14 mouse cellular contexts compared by ENCODE assay signal in genomic region chr9:68852201-68852600, GRCm38 (mm10).
"Had no signal": no experiment of that assay in that cellular context is flagged by ENCODE, and none has a peak within 500 bp of the region (broad histone marks: within the 10 kb centered on the region; RNA-seq: fewer than 3 reads in every experiment).

No protein-coding gene starts in this region.

- ATAC-seq: midbrain, embryonic 16.5 days had no signal

- H3K27me3 ChIP-seq: liver, embryonic 15.5 days; megakaryocyte, embryonic 14.5 days; midbrain, embryonic 12.5 days; stomach, embryonic 15.5 days had no signal

- H3K27ac ChIP-seq: left cerebral cortex, adult 2 months; limb, embryonic 10.5 days; liver, embryonic 15.5 days; macrophage; midbrain, embryonic 12.5 days; stomach, embryonic 15.5 days had no signal

- H3K4me1 ChIP-seq: liver, embryonic 15.5 days; megakaryocyte, embryonic 14.5 days; stomach, embryonic 15.5 days had no signal

- H3K36me3 ChIP-seq: limb, embryonic 10.5 days; liver, embryonic 15.5 days; midbrain, embryonic 12.5 days; stomach, embryonic 15.5 days had no signal

- H3K9ac ChIP-seq: liver, embryonic 15.5 days; midbrain, embryonic 12.5 days; stomach, embryonic 15.5 days had no signal

- H3K4me3 ChIP-seq: left cerebral cortex, adult 2 months; limb, embryonic 10.5 days; liver, embryonic 15.5 days; megakaryocyte, embryonic 14.5 days; midbrain, embryonic 12.5 days; stomach, embryonic 15.5 days had no signal

- H3K4me2 ChIP-seq: liver, embryonic 11.5 days; liver, embryonic 15.5 days; midbrain, embryonic 12.5 days; stomach, embryonic 15.5 days had no signal

- H3K9me3 ChIP-seq: limb, embryonic 10.5 days; liver, embryonic 15.5 days; megakaryocyte, embryonic 14.5 days; midbrain, embryonic 12.5 days; stomach, embryonic 15.5 days had no signal

- DNase-seq: kidney, adult 18-20 months; kidney, postnatal 25 days; lung, adult 2 months; right cerebral cortex, postnatal 14 days; thymus, postnatal 36 days had no signal
